Mouse (Mus musculus) MEL (cell line): ENCODE results near the gene Gm21885. TPM values are rescaled to one million over a fixed set of nuclear protein-coding genes. Genes with fewer than 3 reads are reported as not detected.

Experiments
- DNase-seq: peaks from one replicate; pipeline ENCODE4 v3.0.0; 2011; ENCODE audit warnings: low read depth, low spot score
- H3K27ac ChIP-seq: 2 replicates; pipeline ENCODE4 v1.5.1; 2012; ENCODE audit warnings: low read depth, mild to moderate bottlenecking, control low read depth, low read length, moderate library complexity; ENCODE audit not compliant: control insufficient read depth
- H3K27me3 ChIP-seq, 2 experiments: fragments of 150-350 bp in 1 of 2; sonication (generic) in 1 of 2; 2 replicates each; pipeline ENCODE4 v1.6.1; 2012; ENCODE audit warnings: low read length in 2 of 2, mild to moderate bottlenecking in 2 of 2, improper control_type of control experiment in 1 of 2, moderate library complexity in 1 of 2; ENCODE audit not compliant: insufficient read depth in 2 of 2, control insufficient read depth in 1 of 2
- H3K36me3 ChIP-seq, 2 experiments: 2 replicates each; pipeline ENCODE4 v1.6.1; 2012 to 2014; ENCODE audit warnings: low read length in 2 of 2, improper control_type of control experiment in 1 of 2, inconsistent platforms in 1 of 2, mild to moderate bottlenecking in 1 of 2; ENCODE audit not compliant: insufficient read depth in 2 of 2, control insufficient read depth in 1 of 2
- H3K4me1 ChIP-seq, 2 experiments: fragments of 150-350 bp in 1 of 2; sonication (generic) in 1 of 2; 2 replicates each; pipeline ENCODE4 v1.6.1; 2012; ENCODE audit warnings: low read length in 2 of 2, improper control_type of control experiment in 1 of 2, mild to moderate bottlenecking in 1 of 2; ENCODE audit not compliant: insufficient read depth in 2 of 2, control insufficient read depth in 1 of 2
- H3K4me3 ChIP-seq, 2 experiments: fragments of 150-350 bp in 1 of 2; sonication (generic) in 1 of 2; 2 replicates each; pipeline ENCODE4 v1.5.1; 2012; ENCODE audit warnings: low read depth in 2 of 2, low read length in 2 of 2, mild to moderate bottlenecking in 2 of 2, moderate library complexity in 2 of 2, control low read depth in 1 of 2, improper control_type of control experiment in 1 of 2; ENCODE audit not compliant: control insufficient read depth in 1 of 2, insufficient read depth in 1 of 2
- H3K79me2 ChIP-seq: 2 replicates; pipeline ENCODE4 v1.6.1; 2012; ENCODE audit warnings: mild to moderate bottlenecking, low read length, moderate library complexity; ENCODE audit not compliant: control insufficient read depth, poor library complexity, insufficient read depth
- H3K9ac ChIP-seq: 2 replicates; pipeline ENCODE4 v1.6.1; 2012; ENCODE audit warnings: low read depth, mild to moderate bottlenecking, control low read depth, low read length, moderate library complexity; ENCODE audit not compliant: control insufficient read depth, poor library complexity, severe bottlenecking
- H3K9me3 ChIP-seq: fragments of 150-350 bp; sonication (generic); replicated peaks from 2 replicates; pipeline ENCODE4 v1.6.1; 2012; ENCODE audit warnings: mild to moderate bottlenecking, low read length, improper control_type of control experiment, moderate library complexity; ENCODE audit not compliant: insufficient read depth
- BHLHE40 ChIP-seq: IDR thresholded peaks from 2 replicates; pipeline ENCODE4 v1.6.1; 2012; ENCODE audit warnings: low read depth, mild to moderate bottlenecking, inconsistent platforms, low read length, improper control_type of control experiment, borderline replicate concordance
- CHD1 ChIP-seq: IDR thresholded peaks from 2 replicates; pipeline ENCODE4 v1.6.1; 2012; ENCODE audit warnings: low read depth, mild to moderate bottlenecking, inconsistent platforms, low read length, improper control_type of control experiment
- CHD2 ChIP-seq: IDR thresholded peaks from 2 replicates; pipeline ENCODE4 v1.6.1; 2011; ENCODE audit warnings: low read length, improper control_type of control experiment
- CTCF ChIP-seq, 3 experiments: IDR thresholded peaks in 2 of 3; conservative IDR thresholded peaks in 1 of 3; 2 replicates each; pipeline ENCODE4 v1.5.1; 2011 to 2012; ENCODE audit warnings: low read length in 3 of 3, low read depth in 2 of 3, mild to moderate bottlenecking in 2 of 3, improper control_type of control experiment in 1 of 3, inconsistent platforms in 1 of 3, mixed read lengths in 1 of 3, moderate library complexity in 1 of 3; ENCODE audit not compliant: control insufficient read depth in 1 of 3, insufficient read depth in 1 of 3, poor library complexity in 1 of 3, severe bottlenecking in 1 of 3
- E2F4 ChIP-seq: IDR thresholded peaks from 2 replicates; pipeline ENCODE4 v1.6.1; 2011; ENCODE audit warnings: low read depth, low read length, improper control_type of control experiment, borderline replicate concordance
- ELF1 ChIP-seq: IDR thresholded peaks from 2 replicates; pipeline ENCODE4 v1.6.1; 2014; ENCODE audit warnings: low read depth, mild to moderate bottlenecking, inconsistent platforms, low read length, improper control_type of control experiment, moderate library complexity
- EP300 ChIP-seq, 2 experiments: IDR thresholded peaks; 2 replicates each; pipeline ENCODE4 v1.6.1; 2011; ENCODE audit warnings: improper control_type of control experiment in 2 of 2, low read length in 2 of 2, low read depth in 1 of 2, mild to moderate bottlenecking in 1 of 2
- ETS1 ChIP-seq: IDR thresholded peaks from 2 replicates; pipeline ENCODE4 v1.6.1; 2012; ENCODE audit warnings: low read depth, mild to moderate bottlenecking, inconsistent platforms, low read length, improper control_type of control experiment, moderate library complexity
- GABPA ChIP-seq: IDR thresholded peaks from 2 replicates; pipeline ENCODE4 v1.6.1; 2012; ENCODE audit warnings: low read depth, mild to moderate bottlenecking, inconsistent platforms, low read length, improper control_type of control experiment, moderate library complexity
- GATA1 ChIP-seq: IDR thresholded peaks from 2 replicates; pipeline ENCODE4 v1.6.1; 2011; ENCODE audit warnings: low read depth, low read length, improper control_type of control experiment
- HCFC1 ChIP-seq: IDR thresholded peaks from 2 replicates; pipeline ENCODE4 v1.6.1; 2012; ENCODE audit warnings: low read depth, mild to moderate bottlenecking, inconsistent platforms, low read length, improper control_type of control experiment, moderate library complexity
- JUND ChIP-seq: IDR thresholded peaks from 2 replicates; pipeline ENCODE4 v1.6.1; 2011; ENCODE audit warnings: low read depth, mild to moderate bottlenecking, improper control_type of control experiment, low read length
- KAT2A ChIP-seq: conservative IDR thresholded peaks from 2 replicates; pipeline ENCODE4 v1.6.1; 2012; ENCODE audit warnings: low read depth, low read length, improper control_type of control experiment, inconsistent platforms
- MAFK ChIP-seq: IDR thresholded peaks from 2 replicates; pipeline ENCODE4 v1.6.1; 2011; ENCODE audit warnings: low read depth, mild to moderate bottlenecking, low read length, improper control_type of control experiment, borderline replicate concordance
- MAZ ChIP-seq: IDR thresholded peaks from 2 replicates; pipeline ENCODE4 v1.6.1; 2012; ENCODE audit warnings: low read depth, mild to moderate bottlenecking, inconsistent platforms, low read length, improper control_type of control experiment
- MEF2A ChIP-seq: IDR thresholded peaks from 2 replicates; pipeline ENCODE4 v1.6.1; 2014; ENCODE audit warnings: low read depth, mild to moderate bottlenecking, inconsistent platforms, low read length, improper control_type of control experiment; ENCODE audit not compliant: poor library complexity, insufficient replicate concordance, severe bottlenecking; ENCODE audit errors: extremely low read depth
- MXI1 ChIP-seq: IDR thresholded peaks from 2 replicates; pipeline ENCODE4 v1.6.1; 2011; ENCODE audit warnings: mild to moderate bottlenecking, low read depth, low read length, improper control_type of control experiment
- MYB ChIP-seq: IDR thresholded peaks from 2 replicates; pipeline ENCODE4 v1.6.1; 2011; ENCODE audit warnings: mild to moderate bottlenecking, low read depth, low read length, improper control_type of control experiment
- MYC ChIP-seq: IDR thresholded peaks from 2 replicates; pipeline ENCODE4 v1.6.1; 2011; ENCODE audit warnings: low read depth, mild to moderate bottlenecking, low read length, improper control_type of control experiment, moderate library complexity
- NELFE ChIP-seq: IDR thresholded peaks from 2 replicates; pipeline ENCODE4 v1.6.1; 2011; ENCODE audit warnings: low read depth, low read length, improper control_type of control experiment
- NRF1 ChIP-seq: IDR thresholded peaks from 2 replicates; pipeline ENCODE4 v1.6.1; 2014; ENCODE audit warnings: low read depth, mild to moderate bottlenecking, inconsistent platforms, low read length, improper control_type of control experiment, moderate library complexity; ENCODE audit not compliant: poor library complexity, insufficient read depth, severe bottlenecking
- POLR2A ChIP-seq, 2 experiments: IDR thresholded peaks; 2 replicates each; pipeline ENCODE4 v1.6.1; 2011 to 2012; ENCODE audit warnings: low read length in 2 of 2, mild to moderate bottlenecking in 2 of 2, control low read depth in 1 of 2, improper control_type of control experiment in 1 of 2, low read depth in 1 of 2, moderate library complexity in 1 of 2; ENCODE audit not compliant: control insufficient read depth in 1 of 2, insufficient read depth in 1 of 2, poor library complexity in 1 of 2
- POLR2AphosphoS2 ChIP-seq: IDR thresholded peaks from 2 replicates; pipeline ENCODE4 v1.6.1; 2011; ENCODE audit warnings: low read length, improper control_type of control experiment
- POLR2AphosphoS5 ChIP-seq: IDR thresholded peaks from 2 replicates; pipeline ENCODE4 v1.6.1; 2012; ENCODE audit warnings: low read depth, borderline replicate concordance, mild to moderate bottlenecking, inconsistent platforms, low read length, moderate library complexity, mixed read lengths
- RAD21 ChIP-seq: IDR thresholded peaks from 2 replicates; pipeline ENCODE4 v1.6.1; 2011; ENCODE audit warnings: mild to moderate bottlenecking, low read depth, low read length, improper control_type of control experiment
- RCOR1 ChIP-seq: IDR thresholded peaks from 2 replicates; pipeline ENCODE4 v1.6.1; 2012; ENCODE audit warnings: low read depth, mild to moderate bottlenecking, inconsistent platforms, low read length, improper control_type of control experiment
- SIN3A ChIP-seq: IDR thresholded peaks from 2 replicates; pipeline ENCODE4 v1.6.1; 2012; ENCODE audit warnings: low read length, improper control_type of control experiment, inconsistent platforms
- SMC3 ChIP-seq: IDR thresholded peaks from 2 replicates; pipeline ENCODE4 v1.6.1; 2011; ENCODE audit warnings: low read depth, low read length, improper control_type of control experiment
- TBP ChIP-seq: IDR thresholded peaks from 2 replicates; pipeline ENCODE4 v1.8.0; 2011; ENCODE audit warnings: low read depth, low read length, improper control_type of control experiment
- TCF12 ChIP-seq: IDR thresholded peaks from 2 replicates; pipeline ENCODE4 v1.6.1; 2014; ENCODE audit warnings: low read depth, mild to moderate bottlenecking, inconsistent platforms, low read length, improper control_type of control experiment, moderate library complexity
- USF1 ChIP-seq: IDR thresholded peaks from 2 replicates; pipeline ENCODE4 v1.6.1; 2014; ENCODE audit warnings: low read depth, mild to moderate bottlenecking, inconsistent platforms, low read length, improper control_type of control experiment, moderate library complexity
- USF2 ChIP-seq, 2 experiments: IDR thresholded peaks; 2 replicates each; pipeline ENCODE4 v1.6.1; 2011 to 2012; ENCODE audit warnings: improper control_type of control experiment in 2 of 2, low read length in 2 of 2, borderline replicate concordance in 1 of 2, inconsistent platforms in 1 of 2, low read depth in 1 of 2, mild to moderate bottlenecking in 1 of 2; ENCODE audit not compliant: insufficient read depth in 1 of 2
- ZC3H11A ChIP-seq: IDR thresholded peaks from 2 replicates; pipeline ENCODE4 v1.6.1; 2012; ENCODE audit warnings: low read depth, mild to moderate bottlenecking, inconsistent platforms, low read length, improper control_type of control experiment
- ZKSCAN1 ChIP-seq: IDR thresholded peaks from 2 replicates; pipeline ENCODE4 v1.6.1; 2012; ENCODE audit warnings: low read depth, mild to moderate bottlenecking, inconsistent platforms, low read length, improper control_type of control experiment, moderate library complexity
- ZMIZ1 ChIP-seq: IDR thresholded peaks from 2 replicates; pipeline ENCODE4 v1.6.1; 2012; ENCODE audit warnings: low read depth, mild to moderate bottlenecking, inconsistent platforms, low read length, improper control_type of control experiment, moderate library complexity
- ZNF384 ChIP-seq: IDR thresholded peaks from 2 replicates; pipeline ENCODE4 v1.6.1; 2012; ENCODE audit warnings: low read depth, mild to moderate bottlenecking, inconsistent platforms, low read length, improper control_type of control experiment
- polyA plus RNA-seq, 2 experiments: library from polyadenylated mRNA; stranded (reverse) in 1 of 2; unstranded in 1 of 2; fragments of >175 nt in 1 of 2; fragments of >200 nt in 1 of 2; gene quantifications; 2 replicates each; pipeline versions ENCODE4 v1.2.1 to v1.2.4; 2012; ENCODE audit warnings: low replicate concordance in 2 of 2, low read depth in 1 of 2; ENCODE audit not compliant: insufficient read length in 2 of 2, insufficient read depth in 1 of 2, missing spikeins in 1 of 2
- total RNA-seq: library from RNA; depleted of rRNA; stranded (reverse); fragments of 300-350 nt; gene quantifications from 2 replicates; pipeline ENCODE4 v1.2.3, GENCODE M21; 2012

Gm21885 gene
- total and polyA plus RNA-seq, 3 experiments: 0.74 TPM; not detected in 2

DNA sequence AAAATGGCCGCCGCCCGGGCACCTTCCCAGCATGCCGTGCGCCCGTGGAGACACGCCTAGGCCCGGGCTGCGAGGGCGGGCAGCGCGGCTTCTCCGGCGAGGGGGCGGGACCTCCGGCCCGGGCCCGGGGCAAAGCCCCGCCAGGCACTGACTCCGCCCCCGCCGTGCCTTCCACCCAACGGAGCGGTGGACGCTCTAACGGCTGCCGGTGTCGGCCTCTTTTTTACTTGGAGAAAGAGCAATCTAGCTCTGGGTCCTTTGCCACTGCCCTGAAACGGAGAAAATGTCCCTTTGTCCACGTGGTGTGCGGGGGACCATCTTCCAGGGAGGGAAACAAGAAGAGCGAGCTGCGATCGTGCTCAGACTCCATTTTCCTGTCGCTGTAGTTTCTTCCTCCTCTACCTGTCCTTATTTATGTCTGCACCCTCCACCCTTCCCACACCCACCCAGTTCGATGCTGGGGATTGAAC, 40.3 kb downstream of the Gm21885 start, which contains the start of gene Luc7l3:
TSS of gene Luc7l3 (minus strand) at position 58 of the 470 bp plus-strand sequence.
- Histone ChIP-seq H3K36me3 (peaks cover 19 to 44% of the 10 kb centered on the region in 2 experiments), H3K4me3 (peak within 1 kb of the TSS; percentile 81 to 99), H3K9me3 (no peaks in the 10 kb centered on the region), H3K4me1 (peaks cover 28 to 31% of the 10 kb centered on the region in 2 experiments), H3K27ac (peak within 1 kb of the TSS; percentile 91), H3K9ac (peak within 1 kb of the TSS; percentile 91), H3K79me2 (peaks cover 52% of the 10 kb centered on the region), H3K27me3 (no peaks in the 10 kb centered on the region)
- DNase-seq: peak; percentile 96
- 0 out of 2 replicates have a peak, but pooled peaks have one; percentile 11 for TF ChIP-seq SMC3
- peak; percentile 91; the same call in 1 of the 2 replicates for TF ChIP-seq CHD1
- TF ChIP-seq BHLHE40: no peak
- TF ChIP-seq ZKSCAN1: no peak
- peak; percentile 99 for TF ChIP-seq NELFE
- TF ChIP-seq NRF1: 0 out of 2 replicates have a peak, but pooled peaks have one; percentile 38
- TF ChIP-seq SIN3A: peak; percentile 89
- 0 out of 2 replicates have a peak, but pooled peaks have one; percentile 10 for TF ChIP-seq GABPA
- TF ChIP-seq HCFC1: peak; percentile 87
- peak; percentile 51; the same call in 1 of the 2 replicates for TF ChIP-seq USF1
- TF ChIP-seq ZNF384: peak; percentile 40; the same call in 1 of the 2 replicates
- peak; percentile 81 for TF ChIP-seq MXI1
- no peak for TF ChIP-seq GATA1
- no peak for TF ChIP-seq USF2 (IDR thresholded peaks at IDR 0.05; ENCODE audit: borderline replicate concordance in 1 of 2, insufficient read depth in 1 of 2, low read depth in 1 of 2, low read length in 2 of 2)
- TF ChIP-seq ELF1: 0 out of 2 replicates have a peak, but pooled peaks have one; percentile 37
- TF ChIP-seq CTCF (IDR thresholded peaks at IDR 0.05 in 2 of 3, conservative IDR thresholded peaks at IDR 0.05 in 1 of 3; ENCODE audit: control insufficient read depth in 1 of 3, insufficient read depth in 1 of 3, low read depth in 2 of 3, low read length in 3 of 3, poor library complexity in 1 of 3, severe bottlenecking in 1 of 3): no peak
- TF ChIP-seq RAD21: no peak
- TF ChIP-seq POLR2AphosphoS5: no peak
- TF ChIP-seq JUND: no peak
- TF ChIP-seq RCOR1: no peak; the same call in 1 of the 2 replicates
- TF ChIP-seq TCF12: peak; percentile 64
- peak; percentile 68; the same call in 1 of the 2 replicates for TF ChIP-seq KAT2A
- TF ChIP-seq MYC: peak; percentile 37; the same call in 1 of the 2 replicates
- peak; percentile 74; the same call in 1 of the 2 replicates for TF ChIP-seq MYB
- peak; percentile 94 for TF ChIP-seq POLR2AphosphoS2
- TF ChIP-seq MEF2A: no peak
- no peak; the same call in 1 of the 2 replicates for TF ChIP-seq ZC3H11A
- TF ChIP-seq TBP: peak; percentile 78
- peak; percentile 84; the same call in 1 of the 2 replicates for TF ChIP-seq E2F4
- peak; percentile 95 to 97; a peak in 3 of 4 replicates for TF ChIP-seq POLR2A (IDR thresholded peaks at IDR 0.05; ENCODE audit: control insufficient read depth in 1 of 2, insufficient read depth in 1 of 2, low read depth in 1 of 2, low read length in 2 of 2, poor library complexity in 1 of 2)
- peak; percentile 6; the same call in 1 of the 2 replicates for TF ChIP-seq ETS1
- TF ChIP-seq CHD2: no peak
- peak in 1 of 2 experiments; percentile 5; a peak in 1 of 4 replicates for TF ChIP-seq EP300 (IDR thresholded peaks at IDR 0.05; ENCODE audit: low read depth in 1 of 2, low read length in 2 of 2)
- no peak for TF ChIP-seq MAFK
- peak; percentile 73; the same call in 1 of the 2 replicates for TF ChIP-seq MAZ
- peak; percentile 95 for TF ChIP-seq ZMIZ1
